Mouse (Mus musculus) stomach, embryonic 15.5 days (tissue): ENCODE results near the gene Slc7a7. TPM values are rescaled to one million over a fixed set of nuclear protein-coding genes. Genes with fewer than 3 reads are reported as not detected.
"Not testable (repeated sequence)": the region's sequence is repeated elsewhere in the genome, so short reads cannot be mapped to it uniquely, and the experiment has no call there.

Experiments used
- ATAC-seq: fragments of 200-750 bp; cut with Nextera tagmentation; 2 replicates; pipeline ENCODE4 v1.8.0; 2017; ENCODE audit warnings: low read depth, moderate number of reproducible peaks, moderate TSS enrichment; ENCODE audit not compliant: insufficient read depth, low FRiP score
- H3K27ac ChIP-seq: fragments of 300-500 bp; sonication (generic); 2 replicates; pipeline ENCODE4 v1.5.1; 2015; ENCODE audit warnings: mild to moderate bottlenecking, inconsistent platforms
- H3K27me3 ChIP-seq: fragments of 300-500 bp; sonication (generic); replicated peaks from 2 replicates; pipeline ENCODE4 v1.6.1; 2015; ENCODE audit warnings: inconsistent platforms
- H3K36me3 ChIP-seq: fragments of 300-500 bp; sonication (generic); 2 replicates; pipeline ENCODE4 v1.6.1; 2015; ENCODE audit warnings: inconsistent platforms
- H3K4me1 ChIP-seq: fragments of 300-500 bp; sonication (generic); 2 replicates; pipeline ENCODE4 v1.6.1; 2015; ENCODE audit warnings: inconsistent platforms
- H3K4me2 ChIP-seq: fragments of 300-500 bp; sonication (generic); 2 replicates; pipeline ENCODE4 v1.6.1; 2015; ENCODE audit warnings: mild to moderate bottlenecking, inconsistent platforms
- H3K4me3 ChIP-seq: fragments of 300-500 bp; sonication (generic); replicated peaks from 2 replicates; pipeline ENCODE4 v1.5.1; 2015; ENCODE audit warnings: inconsistent platforms
- H3K9ac ChIP-seq: fragments of 300-500 bp; sonication (generic); 2 replicates; pipeline ENCODE4 v1.6.1; 2015; ENCODE audit warnings: inconsistent platforms
- H3K9me3 ChIP-seq: fragments of 300-500 bp; sonication (generic); 2 replicates; pipeline ENCODE4 v1.6.1; 2016; ENCODE audit warnings: inconsistent platforms
- WGBS: fragments of 180-500 bp; shearing (Covaris S2); methylation state at CpG from one replicate; pipeline ENCODE4 v1.1.7; 2015; 5-methylcytosine and 5-hydroxymethylcytosine counted together
- polyA plus RNA-seq: library from polyadenylated mRNA; unstranded; fragments of >200 nt; fragmentation: Nextera tagmentation; extraction: Ambion mirVana; gene quantifications from 2 replicates; pipeline ENCODE4 v1.2.1, GENCODE M21; 2015

Slc7a7 gene
- polyA plus RNA-seq, 1 experiment from 2014 or later: 17.0 TPM

GRCm38 (mm10) chr14:54365026-54365645 lies 52.4 kb downstream of the Slc7a7 start:
- no peak for ATAC-seq
- Histone ChIP-seq H3K27ac (no peak overlapping the region), H3K4me3 (no peak overlapping the region), H3K4me1 (0 out of 2 replicates have a peak, but pooled peaks cover 5% of the 10 kb centered on the region), H3K9ac (no peak overlapping the region), H3K9me3 (no peaks in the 10 kb centered on the region), H3K27me3 (no peaks in the 10 kb centered on the region), H3K4me2 (no peak overlapping the region), H3K36me3 (peaks cover 38% of the 10 kb centered on the region)
- 81% methylated on average over 5 of the region's 5 CpGs for WGBS

- Histone ChIP-seq H3K9ac (no peak overlapping the region), H3K4me3 (no peak overlapping the region), H3K36me3 (peaks cover 21% of the 10 kb centered on the region), H3K4me1 (0 out of 2 replicates have a peak, but pooled peaks cover 5% of the 10 kb centered on the region), H3K9me3 (no peaks in the 10 kb centered on the region), H3K27me3 (no peaks in the 10 kb centered on the region), H3K27ac (no peak overlapping the region), H3K4me2 (no peak overlapping the region)
- 93% methylated on average over 8 of the region's 8 CpGs for WGBS
- ATAC-seq: no peak
These were observed 54.4 kb downstream of the Slc7a7 start for GRCm38 (mm10) chr14:54363156-54363555.

GRCm38 (mm10) chr14:54360577-54361340 lies 56.8 kb downstream of the Slc7a7 start, which contains the start of gene Oxa1l:
Gene Oxa1l, plus strand, starts transcription at chr14:54360834.
- Histone ChIP-seq H3K27ac (peak within 1 kb of the TSS; percentile 75), H3K4me1 (0 out of 2 replicates have a peak, but pooled peaks cover 5% of the 10 kb centered on the region), H3K9ac (peak within 1 kb of the TSS; percentile 91), H3K27me3 (no peaks in the 10 kb centered on the region), H3K4me3 (peak within 1 kb of the TSS; percentile 89), H3K9me3 (no peaks in the 10 kb centered on the region), H3K36me3 (peaks cover 13% of the 10 kb centered on the region), H3K4me2 (peak within 1 kb of the TSS; percentile 66)
- WGBS: under 1% methylated on average over 48 of the region's 48 CpGs
- ATAC-seq: peak; percentile 82

- no peak overlapping the region for H3K9ac ChIP-seq
- no peaks in the 10 kb centered on the region for H3K27me3 ChIP-seq
- no peaks in the 10 kb centered on the region for H3K4me1 ChIP-seq
- H3K27ac ChIP-seq: no peak overlapping the region
- H3K9me3 ChIP-seq: no peaks in the 10 kb centered on the region
- no peaks in the 10 kb centered on the region for H3K36me3 ChIP-seq
- H3K4me3 ChIP-seq: no peak overlapping the region
- H3K4me2 ChIP-seq: no peak overlapping the region
- ATAC-seq: no peak
- 35% methylated on average over 1 of the region's 1 CpGs for WGBS
These were observed 63.2 kb downstream of the Slc7a7 start for GRCm38 (mm10) chr14:54354406-54354805.

- H3K27ac ChIP-seq: no peak overlapping the region
- no peaks in the 10 kb centered on the region for H3K27me3 ChIP-seq
- no peak overlapping the region for H3K4me3 ChIP-seq
- no peak for ATAC-seq
- WGBS: 80% methylated on average over 8 of the region's 8 CpGs
- H3K9ac ChIP-seq: no peak overlapping the region
- no peaks in the 10 kb centered on the region for H3K4me1 ChIP-seq
- H3K36me3 ChIP-seq: no peaks in the 10 kb centered on the region
- H3K4me2 ChIP-seq: no peak overlapping the region
- no peaks in the 10 kb centered on the region for H3K9me3 ChIP-seq
These were observed 65.3 kb downstream of the Slc7a7 start for GRCm38 (mm10) chr14:54352314-54352713.

GRCm38 (mm10) chr14:54350773-54351541 lies 66.6 kb downstream of the Slc7a7 start:
- WGBS: 90% methylated on average over 16 of the region's 16 CpGs
- not testable (repeated sequence) for H3K4me2 ChIP-seq, ATAC-seq, H3K4me3 ChIP-seq, H3K9ac ChIP-seq, H3K27me3 ChIP-seq, H3K36me3 ChIP-seq, H3K9me3 ChIP-seq, H3K4me1 ChIP-seq, H3K27ac ChIP-seq

GRCm38 (mm10) chr14:54341807-54342206 lies 75.8 kb downstream of the Slc7a7 start:
- not testable (repeated sequence) for H3K9me3 ChIP-seq, H3K4me3 ChIP-seq, H3K4me1 ChIP-seq, H3K9ac ChIP-seq, H3K4me2 ChIP-seq, H3K36me3 ChIP-seq, H3K27me3 ChIP-seq, ATAC-seq, H3K27ac ChIP-seq
- WGBS: 42% methylated on average over 2 of the region's 2 CpGs

- Histone ChIP-seq H3K9ac (no peak overlapping the region), H3K36me3 (no peaks in the 10 kb centered on the region), H3K4me2 (no peak overlapping the region), H3K9me3 (no peaks in the 10 kb centered on the region), H3K27me3 (no peaks in the 10 kb centered on the region), H3K27ac (no peak overlapping the region), H3K4me1 (no peaks in the 10 kb centered on the region), H3K4me3 (no peak overlapping the region)
- no peak for ATAC-seq
- WGBS: 63% methylated on average over 7 of the region's 7 CpGs
These were observed 76.7 kb downstream of the Slc7a7 start for GRCm38 (mm10) chr14:54340836-54341235.

- Histone ChIP-seq H3K9me3 (no peaks in the 10 kb centered on the region), H3K4me1 (no peaks in the 10 kb centered on the region), H3K27me3 (no peaks in the 10 kb centered on the region), H3K27ac (no peak overlapping the region), H3K36me3 (no peaks in the 10 kb centered on the region), H3K9ac (no peak overlapping the region), H3K4me2 (no peak overlapping the region), H3K4me3 (no peak overlapping the region)
- no peak for ATAC-seq
- 60% methylated on average over 8 of the region's 8 CpGs for WGBS
These were observed 84.0 kb downstream of the Slc7a7 start for GRCm38 (mm10) chr14:54333452-54334189.

- WGBS: 82% methylated on average over 5 of the region's 5 CpGs
- no peaks in the 10 kb centered on the region for H3K36me3 ChIP-seq
These were observed 85.2 kb downstream of the Slc7a7 start for GRCm38 (mm10) chr14:54332176-54333074.

GRCm38 (mm10) chr14:54331178-54331577 lies 86.4 kb downstream of the Slc7a7 start:
- 83% methylated on average over 1 of the region's 1 CpGs for WGBS

More at GRCm38 (mm10) chr14:54332176-54333074, 85.2 kb downstream of the Slc7a7 start:
- ATAC-seq: no peak
- Histone ChIP-seq H3K27me3 (no peaks in the 10 kb centered on the region), H3K4me1 (no peaks in the 10 kb centered on the region), H3K4me2 (no peak overlapping the region), H3K4me3 (no peak overlapping the region), H3K9me3 (no peaks in the 10 kb centered on the region), H3K9ac (no peak overlapping the region), H3K27ac (no peak overlapping the region)

More at GRCm38 (mm10) chr14:54331178-54331577, 86.4 kb downstream of the Slc7a7 start:
- Histone ChIP-seq H3K9me3 (no peaks in the 10 kb centered on the region), H3K4me2 (no peak overlapping the region), H3K36me3 (no peaks in the 10 kb centered on the region), H3K4me1 (no peaks in the 10 kb centered on the region), H3K27ac (no peak overlapping the region), H3K27me3 (no peaks in the 10 kb centered on the region), H3K4me3 (no peak overlapping the region), H3K9ac (no peak overlapping the region)
- no peak for ATAC-seq
